Comparison of ENCODE assay signal across 7 mouse cellular contexts in the genomic region with DNA sequence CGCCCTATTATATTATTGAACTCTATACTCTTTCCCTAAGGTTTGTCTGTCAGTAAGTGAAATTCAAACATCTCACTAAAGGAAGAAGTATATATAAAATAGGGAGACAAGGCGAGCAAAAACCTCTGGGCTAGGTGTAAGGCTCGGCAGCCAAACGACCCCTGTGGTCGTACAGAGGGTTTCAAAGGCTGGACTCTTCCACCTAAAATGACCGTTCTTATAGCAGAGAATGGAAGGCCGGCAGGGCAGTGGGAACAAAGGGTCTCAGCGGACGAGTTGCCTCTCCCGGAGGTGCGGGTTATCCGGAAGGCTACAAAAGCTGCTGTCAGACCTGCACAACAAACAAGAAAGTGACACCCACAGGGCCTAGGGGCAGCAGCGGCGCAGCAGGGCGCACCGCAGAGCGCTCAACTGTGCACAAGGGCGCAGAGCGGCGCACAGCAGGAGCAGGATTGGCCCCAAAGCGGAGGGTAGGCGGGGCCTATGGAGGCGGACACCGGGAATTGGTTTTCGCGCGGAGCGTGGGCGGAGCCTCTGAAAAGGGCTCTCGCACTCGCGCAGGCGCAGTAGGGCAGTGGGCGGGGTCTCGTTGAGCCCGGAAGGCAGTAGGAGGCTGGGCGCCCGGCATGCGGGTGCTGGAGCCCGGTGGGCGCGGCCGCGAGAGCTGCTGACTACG. TPM values are rescaled to one million over a fixed set of nuclear protein-coding genes. Genes with fewer than 3 reads are reported as not detected.
A peak's percentile ranks its signal among the peaks of the same experiment; 100 is the strongest.
DNase-seq lines count a peak whose midpoint lies in the region; ATAC-seq lines count a peak whose summit lies in the region.

A gene (plus strand): TSS at position 574 of the 676 bp plus-strand sequence.

- H3K27ac ChIP-seq in embryonic facial prominence, embryonic 12.5 days: peak within 1 kb of the TSS; percentile 41; the same call in 1 of the 2 replicates
- no peak within 1 kb of the TSS for H3K27ac ChIP-seq in limb, embryonic 11.5 days (replicated peaks; ENCODE audit: low read depth, low read length)
- peak within 1 kb of the TSS; percentile 67 for H3K27ac ChIP-seq in midbrain, embryonic 14.5 days (replicated peaks; ENCODE audit: low read depth, low read length)

- no peaks in the 10 kb centered on the region for H3K9me3 ChIP-seq in embryonic facial prominence, embryonic 12.5 days
- H3K9me3 ChIP-seq in limb, embryonic 11.5 days (ENCODE audit: control insufficient read depth, low read length): no peaks in the 10 kb centered on the region
- H3K9me3 ChIP-seq in midbrain, embryonic 14.5 days (ENCODE audit: control insufficient read depth, low read length): no peaks in the 10 kb centered on the region

- peak; percentile 100 for DNase-seq in adrenal gland, postnatal 25 days
- peak; percentile 100 for DNase-seq in heart, adult 11 months
- DNase-seq in kidney, adult 18-20 months: peak; percentile 100
- DNase-seq in limb, embryonic 11.5 days (ENCODE audit: low spot score): peak; percentile 100
- peak; percentile 100 for DNase-seq in midbrain, embryonic 14.5 days
- peak; percentile 100 for DNase-seq in spleen, adult 18-20 months

- under 1% methylated on average over 45 of the region's 45 CpGs for WGBS in embryonic facial prominence, embryonic 12.5 days
- 1% methylated on average over 44 of the region's 45 CpGs for WGBS in limb, embryonic 11.5 days
- WGBS in midbrain, embryonic 14.5 days: 1% methylated on average over 45 of the region's 45 CpGs

- peaks cover 10% of the 10 kb centered on the region; the same call in 1 of the 2 replicates for H3K27me3 ChIP-seq in embryonic facial prominence, embryonic 12.5 days
- H3K27me3 ChIP-seq in limb, embryonic 11.5 days (ENCODE audit: control insufficient read depth, insufficient read depth, low read length): no peaks in the 10 kb centered on the region
- peaks cover 4% of the 10 kb centered on the region; the same call in 1 of the 2 replicates for H3K27me3 ChIP-seq in midbrain, embryonic 14.5 days (ENCODE audit: control insufficient read depth, insufficient read depth, low read length)

- H3K4me1 ChIP-seq in embryonic facial prominence, embryonic 12.5 days: peaks cover 5% of the 10 kb centered on the region; the same call in 1 of the 2 replicates
- H3K4me1 ChIP-seq in limb, embryonic 11.5 days (ENCODE audit: control insufficient read depth, insufficient read depth, low read length): 0 out of 2 replicates have a peak, but pooled peaks cover 3% of the 10 kb centered on the region
- H3K4me1 ChIP-seq in midbrain, embryonic 14.5 days (ENCODE audit: control insufficient read depth, insufficient read depth, low read length): peaks cover 11% of the 10 kb centered on the region

- H3K36me3 ChIP-seq in embryonic facial prominence, embryonic 12.5 days: no peaks in the 10 kb centered on the region
- H3K36me3 ChIP-seq in limb, embryonic 11.5 days (ENCODE audit: control insufficient read depth, insufficient read depth, low read length): no peaks in the 10 kb centered on the region
- H3K36me3 ChIP-seq in midbrain, embryonic 14.5 days (ENCODE audit: control insufficient read depth, insufficient read depth, low read length): no peaks in the 10 kb centered on the region

- ATAC-seq in embryonic facial prominence, embryonic 12.5 days (ENCODE audit: insufficient number of reproducible peaks, insufficient read depth, low FRiP score, low TSS enrichment): peak; percentile 97
- ATAC-seq in limb, embryonic 11.5 days (ENCODE audit: insufficient number of reproducible peaks, low FRiP score, low TSS enrichment, low read depth): peak; percentile 98
- peak; percentile 98 for ATAC-seq in midbrain, embryonic 14.5 days (ENCODE audit: low FRiP score, low TSS enrichment)

- H3K4me2 ChIP-seq in embryonic facial prominence, embryonic 12.5 days (replicated peaks): peak within 1 kb of the TSS; percentile 87
- H3K4me2 ChIP-seq in limb, embryonic 11.5 days (ENCODE audit: low read depth, severe bottlenecking): peak within 1 kb of the TSS; percentile 75
- peak within 1 kb of the TSS; percentile 69 for H3K4me2 ChIP-seq in midbrain, embryonic 14.5 days (ENCODE audit: low read length)

- peak within 1 kb of the TSS; percentile 73 for H3K9ac ChIP-seq in embryonic facial prominence, embryonic 12.5 days
- H3K9ac ChIP-seq in limb, embryonic 11.5 days (ENCODE audit: low read length): peak within 1 kb of the TSS; percentile 75
- peak within 1 kb of the TSS; percentile 75 for H3K9ac ChIP-seq in midbrain, embryonic 14.5 days (replicated peaks; ENCODE audit: low read length)

- H3K4me3 ChIP-seq in embryonic facial prominence, embryonic 12.5 days: peak within 1 kb of the TSS; percentile 70
- peak within 1 kb of the TSS; percentile 56 for H3K4me3 ChIP-seq in limb, embryonic 11.5 days (ENCODE audit: low read depth, low read length)
- H3K4me3 ChIP-seq in midbrain, embryonic 14.5 days (replicated peaks; ENCODE audit: low read depth, low read length): peak within 1 kb of the TSS; percentile 83

RNA-seq across cellular contexts. Expression of the gene that starts here (rescaled TPM):
- 25.5 and 29.5 TPM in 2 replicates for total RNA-seq in adrenal gland, postnatal 25 days (2021)
- 55.2 and 56.3 TPM in 2 replicates for polyA plus RNA-seq in embryonic facial prominence, embryonic 12.5 days (2016; fragmentation: Nextera tagmentation; extraction: Ambion mirVana)
- 58.5 TPM in 2 replicates for polyA plus RNA-seq in limb, embryonic 11.5 days (2014; fragmentation: Nextera tagmentation; extraction: Ambion mirVana)
- polyA plus RNA-seq in midbrain, embryonic 14.5 days (2014; fragmentation: Nextera tagmentation; extraction: Ambion mirVana): 112 and 126 TPM in 2 replicates
